Mouse (Mus musculus) megakaryocyte, embryonic 14.5 days (primary cell): ENCODE data around the gene Wdpcp. TPM values are rescaled to one million over a fixed set of nuclear protein-coding genes. Genes with fewer than 3 reads are reported as not detected.
A peak's percentile ranks its signal among the peaks of the same experiment; 100 is the strongest.

Experiments used
- H3K27me3 ChIP-seq: replicated peaks from 2 replicates; pipeline ENCODE3; 2012; ENCODE audit warnings: inconsistent platforms
- H3K36me3 ChIP-seq: replicated peaks from 2 replicates; pipeline ENCODE3; 2012; ENCODE audit warnings: low read length, inconsistent platforms, mixed read lengths
- H3K4me1 ChIP-seq: 2 replicates; pipeline ENCODE4 v1.6.1; 2012; ENCODE audit warnings: inconsistent platforms
- H3K4me3 ChIP-seq: replicated peaks from 2 replicates; pipeline ENCODE3; 2012; ENCODE audit warnings: moderate library complexity, mild to moderate bottlenecking, inconsistent platforms
- H3K9me3 ChIP-seq: 2 replicates; pipeline ENCODE4 v1.6.1; 2012; ENCODE audit warnings: inconsistent platforms
- FLI1 ChIP-seq: IDR thresholded peaks from 2 replicates; pipeline ENCODE4 v1.6.1; 2012; ENCODE audit warnings: low read length, inconsistent platforms, mixed read lengths
- GATA1 ChIP-seq: IDR thresholded peaks from 3 replicates; pipeline ENCODE4 v1.6.1; 2012; ENCODE audit warnings: mixed read lengths, low read length, inconsistent platforms, borderline replicate concordance
- polyA plus RNA-seq: library from polyadenylated mRNA; stranded (reverse); fragments of >175 nt; gene quantifications from 2 replicates; pipeline ENCODE4 v1.2.3, GENCODE M21; 2012; ENCODE audit warnings: low replicate concordance; ENCODE audit not compliant: insufficient read depth

Wdpcp gene
- polyA plus RNA-seq, 1 experiment, result 0.32 TPM

GRCm38 (mm10) chr11:21549052-21549451 is 23.0 kb upstream of the Wdpcp start:
- Histone ChIP-seq H3K4me3 (peak overlapping the region; percentile 82), H3K36me3 (no peaks in the 10 kb centered on the region), H3K27me3 (no peaks in the 10 kb centered on the region), H3K4me1 (peaks cover 71% of the 10 kb centered on the region), H3K9me3 (no peaks in the 10 kb centered on the region)
- TF ChIP-seq FLI1 (no peak), GATA1 (no peak)

GRCm38 (mm10) chr11:21549754-21550153 is 22.3 kb upstream of the Wdpcp start:
- TF ChIP-seq FLI1 (no peak), GATA1 (no peak)
- Histone ChIP-seq H3K4me3 (peak overlapping the region; percentile 87), H3K4me1 (peaks cover 71% of the 10 kb centered on the region), H3K36me3 (no peaks in the 10 kb centered on the region), H3K9me3 (no peaks in the 10 kb centered on the region), H3K27me3 (no peaks in the 10 kb centered on the region)

- no peaks in the 10 kb centered on the region for H3K36me3 ChIP-seq
- no peaks in the 10 kb centered on the region for H3K27me3 ChIP-seq
- TF ChIP-seq GATA1 (no peak), FLI1 (no peak)
- H3K4me3 ChIP-seq, result peak overlapping the region; percentile 87
- H3K9me3 ChIP-seq, result no peaks in the 10 kb centered on the region
- peaks cover 65% of the 10 kb centered on the region for H3K4me1 ChIP-seq
Measured at GRCm38 (mm10) chr11:21550222-21551173, 21.5 kb upstream of the Wdpcp start.

GRCm38 (mm10) chr11:21552049-21552448 is 20.0 kb upstream of the Wdpcp start:
- no peaks in the 10 kb centered on the region for H3K27me3 ChIP-seq
- TF ChIP-seq FLI1, result no peak
- no peak; the same call in 2 of the 3 replicates for TF ChIP-seq GATA1
- peaks cover 10% of the 10 kb centered on the region for H3K36me3 ChIP-seq
- H3K9me3 ChIP-seq, result no peaks in the 10 kb centered on the region
- H3K4me3 ChIP-seq, result peak overlapping the region; percentile 35
- H3K4me1 ChIP-seq, result peaks cover 56% of the 10 kb centered on the region

GRCm38 (mm10) chr11:21559727-21560126 is 12.3 kb upstream of the Wdpcp start:
- Histone ChIP-seq H3K4me1 (peaks cover 9% of the 10 kb centered on the region), H3K36me3 (peaks cover 83% of the 10 kb centered on the region), H3K27me3 (no peaks in the 10 kb centered on the region), H3K9me3 (no peaks in the 10 kb centered on the region), H3K4me3 (no peak overlapping the region)
- TF ChIP-seq FLI1 (no peak), GATA1 (no peak)

- Histone ChIP-seq H3K36me3 (peaks cover 96% of the 10 kb centered on the region), H3K9me3 (no peaks in the 10 kb centered on the region), H3K4me3 (no peak overlapping the region), H3K4me1 (peaks cover 13% of the 10 kb centered on the region), H3K27me3 (no peaks in the 10 kb centered on the region)
- TF ChIP-seq GATA1, result no peak
- TF ChIP-seq FLI1, result no peak
Measured at GRCm38 (mm10) chr11:21561347-21561746, 10.7 kb upstream of the Wdpcp start.

- TF ChIP-seq FLI1, result no peak
- no peak for TF ChIP-seq GATA1
- Histone ChIP-seq H3K4me1 (peaks cover 17% of the 10 kb centered on the region), H3K36me3 (peaks cover 79% of the 10 kb centered on the region), H3K27me3 (no peaks in the 10 kb centered on the region), H3K4me3 (peak overlapping the region; percentile 38), H3K9me3 (no peaks in the 10 kb centered on the region)
Measured at GRCm38 (mm10) chr11:21563617-21564325, 8.3 kb upstream of the Wdpcp start.

- H3K36me3 ChIP-seq, result peaks cover 68% of the 10 kb centered on the region
- peaks cover 26% of the 10 kb centered on the region for H3K4me1 ChIP-seq
- no peaks in the 10 kb centered on the region for H3K9me3 ChIP-seq
Measured at GRCm38 (mm10) chr11:21564681-21565405, 7.2 kb upstream of the Wdpcp start.

GRCm38 (mm10) chr11:21566934-21567333 is 5.1 kb upstream of the Wdpcp start:
- TF ChIP-seq GATA1 (no peak), FLI1 (no peak)
- H3K4me1 ChIP-seq, result peaks cover 38% of the 10 kb centered on the region
- H3K27me3 ChIP-seq, result no peaks in the 10 kb centered on the region
- no peaks in the 10 kb centered on the region for H3K9me3 ChIP-seq
- peaks cover 47% of the 10 kb centered on the region for H3K36me3 ChIP-seq
- no peak overlapping the region for H3K4me3 ChIP-seq

More at GRCm38 (mm10) chr11:21564681-21565405, 7.2 kb upstream of the Wdpcp start:
- Histone ChIP-seq H3K27me3 (no peaks in the 10 kb centered on the region), H3K4me3 (no peak overlapping the region)
- TF ChIP-seq FLI1 (no peak), GATA1 (no peak)
